Mouse (Mus musculus) right cerebral cortex, postnatal 14 days (tissue): ENCODE data around the gene Tmem131l.

Experiments
- DNase-seq: peaks from one replicate; pipeline ENCODE4 v3.0.0; 2022

Gene Tmem131l

DNA sequence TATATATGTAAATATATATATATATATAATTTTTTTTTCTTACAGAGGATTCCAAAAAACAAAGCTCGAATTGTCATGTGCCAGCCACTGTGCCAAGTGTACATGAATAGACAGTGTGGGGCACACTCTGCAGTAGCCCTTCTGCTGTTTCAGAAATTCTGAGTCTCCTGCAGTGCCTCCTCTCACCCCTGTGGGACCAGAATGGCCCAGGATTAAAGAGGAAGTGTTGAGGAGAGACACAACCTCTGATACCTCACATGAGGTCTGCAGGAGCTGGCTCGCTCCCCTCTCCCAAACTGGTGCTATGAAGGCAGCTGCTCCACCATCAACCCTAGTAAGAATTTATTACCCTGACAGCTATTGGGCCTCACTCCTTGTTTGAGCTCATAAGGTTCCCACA lies 190.6 kb downstream of the Tmem131l start:
- DNase-seq, result no peak
